Mouse (Mus musculus) spleen, postnatal 14 days (tissue): ENCODE measurements around the gene Lrrc71.
A peak's percentile ranks its signal among the peaks of the same experiment; 100 is the strongest.

Experiments
- DNase-seq, 2 experiments: peaks; one replicate each; pipeline ENCODE4 v3.0.0; 2021 to 2022; ENCODE audit warnings: low spot score in 2 of 2

The Lrrc71 gene

GRCm38 (mm10) chr3:87748431-87748830 lies at the start of gene Lrrc71:
TSS of gene Lrrc71 (minus strand) at chr3:87748625.
- DNase-seq, result no peak

GRCm38 (mm10) chr3:87796736-87797334 lies 48.4 kb upstream of the Lrrc71 start, which contains the start of gene Insrr:
TSS of gene Insrr (plus strand) at chr3:87796951.
- DNase-seq, result no peak

GRCm38 (mm10) chr3:87795336-87796277 lies 47.2 kb upstream of the Lrrc71 start:
- peak in 1 of 2 experiments; percentile 35 for DNase-seq

GRCm38 (mm10) chr3:87794922-87795325 lies 46.5 kb upstream of the Lrrc71 start, which contains the start of gene Ntrk1:
TSS of gene Ntrk1 (minus strand) at chr3:87795162.
- DNase-seq, result no peak

DNA sequence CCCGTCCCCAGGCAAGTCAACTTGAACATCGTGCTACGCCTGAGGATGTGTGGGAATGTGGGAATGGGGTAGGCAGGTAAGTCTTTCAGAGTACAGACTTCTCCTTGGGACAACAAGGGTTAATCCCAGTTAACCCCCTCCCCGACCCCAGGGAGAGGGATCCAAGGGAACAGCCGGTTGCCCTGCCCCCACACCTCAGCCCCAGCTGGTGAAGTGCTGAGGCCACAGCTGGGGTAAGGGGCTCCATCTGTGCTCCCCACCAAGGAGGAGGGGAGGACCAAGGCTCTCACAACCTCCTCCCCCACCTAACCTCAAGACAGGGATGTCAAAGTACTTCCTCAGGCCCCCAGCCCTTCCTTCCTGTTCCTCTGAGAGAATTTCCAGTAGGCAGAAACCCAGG lies 41.3 kb upstream of the Lrrc71 start:
- no peak for DNase-seq

DNA sequence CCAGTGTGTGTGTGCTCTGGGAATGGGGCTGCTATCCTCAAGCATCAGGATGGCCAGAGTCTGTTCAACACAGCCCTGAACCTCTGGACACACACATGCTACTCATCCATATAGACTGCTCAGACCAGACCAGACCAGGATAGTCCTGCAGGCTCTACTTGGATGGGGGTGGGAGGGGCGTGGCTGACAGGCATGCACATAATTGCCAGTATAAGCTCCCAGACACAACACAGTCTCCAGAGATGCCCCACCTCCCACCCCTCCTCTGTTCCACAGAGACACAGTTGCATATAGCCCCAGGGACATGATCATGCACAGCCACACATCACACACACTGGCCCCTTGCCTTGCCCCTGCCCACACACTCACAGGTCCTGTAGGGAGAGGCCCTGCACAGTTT lies 40.8 kb upstream of the Lrrc71 start:
- DNase-seq, result no peak

DNA sequence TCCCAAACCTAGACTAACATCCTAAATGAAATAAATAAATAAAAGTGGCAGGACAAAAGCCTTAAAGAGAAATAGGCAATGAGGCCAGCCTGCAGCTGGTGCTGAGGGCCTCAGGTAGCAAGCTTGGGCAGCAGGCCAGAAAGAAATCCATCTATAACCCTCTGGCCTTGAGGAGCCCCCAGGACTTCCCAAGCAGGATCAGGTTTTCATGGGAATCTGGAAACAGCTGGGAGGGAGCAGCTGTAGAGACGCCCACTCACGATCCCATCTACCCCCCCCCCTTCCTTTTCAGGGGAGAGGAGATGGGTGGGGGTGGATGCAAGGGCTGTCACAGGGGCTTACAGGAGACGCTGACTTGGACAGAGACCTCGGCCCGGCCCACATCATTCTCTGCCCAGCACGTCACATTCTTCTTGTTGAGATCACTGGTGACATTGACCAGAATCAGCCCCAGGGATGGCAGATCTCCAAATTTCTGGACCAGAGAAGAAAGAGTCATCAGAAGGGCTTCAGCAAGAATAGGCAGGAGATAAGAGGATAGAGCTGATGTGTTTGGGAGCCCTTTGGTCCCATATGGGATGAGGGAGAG lies 37.3 kb upstream of the Lrrc71 start:
- no peak for DNase-seq

DNA sequence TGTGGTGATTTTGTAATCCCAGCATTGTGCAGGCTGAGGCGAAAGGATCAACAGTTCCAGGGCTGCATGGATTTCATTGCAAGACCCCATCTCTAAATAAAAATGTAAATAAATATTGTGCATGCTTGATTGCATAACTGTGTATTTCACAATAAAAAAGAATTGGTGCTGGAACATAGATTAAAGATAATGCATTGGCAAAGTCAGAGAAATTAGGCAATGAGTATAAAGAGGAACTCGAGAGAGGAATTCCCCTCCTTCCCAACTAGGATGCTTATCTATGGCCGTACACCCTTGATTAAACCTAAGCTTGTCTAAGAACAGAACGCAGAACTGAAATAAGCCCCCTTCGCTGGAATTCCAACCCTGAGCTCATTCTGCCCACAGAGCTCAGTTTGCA lies 36.7 kb upstream of the Lrrc71 start:
- no peak for DNase-seq

- no peak for DNase-seq
These were observed 35.0 kb upstream of the Lrrc71 start for GRCm38 (mm10) chr3:87783282-87784023.

GRCm38 (mm10) chr3:87779086-87779485 lies 30.7 kb upstream of the Lrrc71 start:
- no peak for DNase-seq

DNA sequence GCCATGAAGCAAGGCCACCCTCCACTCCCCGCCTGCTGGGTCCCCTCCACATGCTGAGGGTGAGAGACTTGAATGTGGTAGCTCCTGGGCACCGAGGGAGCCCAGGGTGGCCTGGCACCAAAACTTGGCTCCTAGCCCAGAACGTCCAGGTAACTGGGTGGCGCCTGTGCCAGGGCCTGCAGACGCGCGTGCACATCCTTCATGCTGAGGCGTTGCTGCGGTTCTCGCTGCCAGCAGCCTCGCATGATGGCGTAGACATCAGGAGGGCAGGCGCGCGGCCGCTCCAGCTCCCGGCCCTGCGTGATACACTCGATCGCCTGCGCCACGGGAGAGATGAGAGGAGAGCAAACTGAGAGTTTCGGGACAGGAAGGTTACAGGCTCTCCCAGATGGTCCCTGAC lies 29.9 kb upstream of the Lrrc71 start:
- DNase-seq, result no peak

DNA sequence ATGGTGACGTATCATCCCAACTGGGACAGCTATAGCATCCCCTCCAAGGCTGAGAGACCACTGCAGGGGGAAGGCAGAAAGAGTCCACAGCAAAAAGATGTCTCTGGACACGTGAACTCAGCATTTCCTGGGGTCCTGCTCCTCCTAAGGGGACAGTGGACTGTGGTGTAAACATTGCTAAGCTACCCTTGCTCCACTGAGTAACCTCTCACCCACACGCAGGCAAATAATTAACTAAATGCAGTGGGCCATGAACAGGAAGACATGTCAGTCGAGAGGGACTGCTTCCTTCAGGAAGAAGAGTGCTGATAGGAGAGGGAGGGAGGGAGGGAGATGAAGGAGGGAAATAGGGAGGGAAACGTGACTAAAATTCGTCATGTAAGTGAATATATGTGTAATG lies 22.7 kb upstream of the Lrrc71 start:
- DNase-seq, result no peak

DNA sequence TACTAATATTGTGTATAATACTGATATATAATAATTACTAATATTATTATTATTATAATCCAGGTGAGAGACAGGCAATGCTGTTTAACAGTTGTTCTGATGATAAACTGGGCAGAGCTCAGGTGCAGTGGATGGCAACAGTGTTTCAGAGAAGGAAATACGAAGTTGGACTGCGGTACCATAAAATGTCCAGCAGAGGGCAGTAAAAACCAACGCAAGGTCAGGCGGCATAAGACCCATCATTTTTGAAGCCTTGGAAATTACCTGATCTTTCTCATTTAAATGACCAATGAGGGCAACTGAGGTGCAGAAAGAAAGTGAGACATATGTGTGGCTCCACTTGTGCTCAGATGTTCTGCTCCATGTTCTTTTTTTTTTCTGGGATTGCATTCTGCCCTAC lies 21.9 kb upstream of the Lrrc71 start:
- peak in 1 of 2 experiments; percentile 30 for DNase-seq

DNA sequence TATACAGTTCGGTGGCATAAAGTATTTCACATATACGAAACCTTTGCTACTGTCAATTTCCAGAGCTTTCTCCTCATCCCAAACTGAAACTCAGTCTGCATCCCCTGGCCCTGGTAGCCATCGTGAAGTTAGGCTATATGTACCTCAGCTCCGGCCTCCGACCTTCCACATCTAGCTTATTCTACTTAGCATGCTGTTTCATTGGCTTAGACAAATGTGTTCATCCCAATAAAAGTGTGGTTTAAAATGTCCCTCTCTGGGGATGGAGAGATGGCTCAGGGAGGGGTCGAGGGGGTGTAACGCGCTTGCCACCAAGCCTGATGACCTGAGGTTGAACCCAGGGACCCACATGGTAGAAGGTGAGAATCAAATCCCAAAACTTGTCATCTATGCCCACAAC lies 21.1 kb upstream of the Lrrc71 start:
- no peak for DNase-seq

GRCm38 (mm10) chr3:87768844-87769243 lies 20.4 kb upstream of the Lrrc71 start:
- peak; percentile 42 to 74 for DNase-seq

DNA sequence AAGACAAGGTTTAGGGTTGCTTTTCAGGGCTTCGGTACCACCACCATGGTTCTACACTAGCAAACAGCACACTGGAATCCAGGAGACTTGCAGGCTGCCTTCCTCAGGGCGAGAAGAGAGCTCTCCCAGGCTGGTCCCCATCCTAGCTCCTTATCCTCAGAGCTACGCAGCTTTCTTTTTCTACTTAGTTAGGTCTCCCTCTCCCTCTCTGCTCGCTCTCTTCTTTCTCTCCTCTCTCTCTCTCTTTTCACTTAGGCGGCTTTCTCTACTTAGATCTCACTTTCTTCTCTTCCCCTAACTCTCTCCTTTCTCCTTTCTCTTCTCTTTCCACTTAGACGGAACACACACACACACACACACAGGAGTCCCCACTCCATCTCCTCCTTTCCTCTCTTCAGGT lies 20.0 kb upstream of the Lrrc71 start:
- no peak for DNase-seq

DNA sequence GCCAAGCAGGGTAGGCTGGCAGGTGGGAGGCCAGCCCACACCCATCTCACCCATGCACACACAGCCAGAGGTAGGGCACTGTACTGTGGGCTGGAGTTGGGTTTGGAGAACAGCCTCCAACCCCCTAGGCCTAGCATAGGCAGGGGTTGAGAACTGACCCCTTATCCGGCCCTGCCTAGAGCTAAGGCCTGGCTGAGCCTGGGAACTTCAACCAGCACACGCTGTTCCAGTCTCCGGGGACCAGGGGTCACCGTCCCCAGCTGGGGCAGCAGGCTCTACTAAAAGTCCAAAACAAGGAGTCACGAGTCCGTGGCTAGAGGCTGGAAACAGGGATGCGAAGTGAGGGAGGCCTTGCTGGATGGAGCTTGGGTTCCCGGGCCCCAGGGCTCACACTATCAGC lies 19.3 kb upstream of the Lrrc71 start:
- no peak for DNase-seq

DNA sequence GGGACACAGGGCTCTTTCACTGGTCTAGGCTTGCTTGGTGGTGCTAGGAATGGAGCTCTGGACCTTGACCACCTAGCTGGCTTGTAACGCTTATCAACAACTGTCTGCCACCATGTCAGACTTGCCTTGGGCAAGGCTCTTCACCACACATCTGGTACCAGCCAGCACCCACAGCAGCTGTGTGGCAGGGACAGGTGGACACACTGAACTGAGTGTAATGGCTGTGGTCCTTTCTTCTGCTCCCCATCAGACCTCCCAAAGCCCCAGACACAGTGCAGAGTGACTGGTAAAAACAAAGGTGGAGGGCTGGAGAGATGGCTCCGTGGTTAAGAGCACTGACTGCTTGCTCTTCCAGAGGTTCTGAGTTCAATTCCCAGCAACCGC lies 17.9 kb upstream of the Lrrc71 start:
- no peak for DNase-seq

- DNase-seq, result no peak
These were observed 17.3 kb upstream of the Lrrc71 start for GRCm38 (mm10) chr3:87765631-87766283.

DNA sequence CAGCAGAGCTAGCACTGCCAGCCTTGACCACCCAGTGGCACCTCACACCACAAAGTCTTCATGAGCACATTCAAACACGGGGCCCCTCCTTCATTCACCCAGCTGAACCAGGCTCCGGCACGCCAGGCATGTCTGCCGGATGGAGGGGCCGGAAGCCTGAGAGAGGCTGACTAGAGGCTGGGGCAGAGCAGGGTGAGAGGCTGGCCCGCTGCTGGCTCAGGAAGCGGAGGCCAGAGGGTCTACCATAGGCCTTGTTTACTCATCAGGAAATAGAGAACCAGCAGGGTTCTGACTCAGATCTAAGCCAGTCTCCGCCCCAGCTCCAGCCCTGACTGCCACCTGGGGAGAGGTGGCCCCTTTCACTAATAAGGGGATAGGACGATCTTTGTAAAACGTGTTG lies 16.7 kb upstream of the Lrrc71 start:
- DNase-seq, result peak; percentile 32 to 52

DNA sequence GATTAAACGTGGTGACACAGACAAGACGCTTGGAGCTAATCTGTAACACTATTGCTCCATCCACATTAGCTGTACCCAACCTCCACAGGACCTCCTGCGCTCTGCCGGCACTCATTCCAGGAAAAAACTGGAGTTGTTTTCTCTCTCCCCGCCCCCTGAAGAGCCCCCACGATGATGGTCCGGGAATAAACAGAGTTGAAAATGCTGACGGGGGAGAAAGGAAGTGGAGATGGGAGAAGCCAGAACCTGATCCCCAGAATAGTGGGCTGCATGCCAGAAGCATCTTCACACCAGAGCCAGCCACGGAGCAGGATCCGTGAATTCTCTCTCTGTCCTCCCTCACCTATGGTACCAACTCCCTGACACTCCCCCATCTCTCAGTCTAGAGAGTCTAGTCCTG lies 16.1 kb upstream of the Lrrc71 start:
- DNase-seq, result no peak
